Mouse (Mus musculus): ENCODE measurements around the gene Gpd2. TPM values are rescaled to one million over a fixed set of nuclear protein-coding genes. Genes with fewer than 3 reads are reported as not detected.

The Gpd2 gene
- 23.0 and 29.9 TPM in 2 replicates for polyA plus RNA-seq (2014; fragmentation: Nextera tagmentation; extraction: Ambion mirVana)

DNA sequence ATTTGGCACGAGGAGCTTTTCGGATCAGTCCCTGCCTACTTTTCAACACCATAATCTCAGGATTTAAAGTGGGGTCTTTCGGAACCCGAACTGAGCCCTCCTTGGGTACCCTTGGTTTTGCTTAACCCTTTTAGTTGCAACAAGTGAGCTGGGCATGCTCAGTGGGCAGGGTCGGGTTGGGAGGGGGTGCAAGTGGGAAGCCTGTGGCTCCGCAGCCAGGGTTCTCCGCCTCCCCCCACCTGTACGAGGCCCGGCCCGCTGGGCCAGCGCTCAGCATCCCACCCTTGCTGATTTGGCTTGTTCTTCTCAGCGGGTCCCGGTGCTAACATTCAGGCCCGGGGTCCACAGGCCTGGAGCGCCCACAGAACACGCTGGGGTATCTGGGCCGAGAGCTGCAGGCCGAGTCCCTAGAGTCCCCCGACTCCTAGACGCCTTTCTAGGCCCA, at the start of gene Gpd2:
Gene Gpd2 (plus strand): TSS at position 161 of the 445 bp plus-strand sequence.
- Histone ChIP-seq H3K4me1 (replicated peaks; ENCODE audit: control insufficient read depth, insufficient read depth, low read length) (peaks cover 7% of the 10 kb centered on the region; the same call in 1 of the 2 replicates), H3K9me3 (ENCODE audit: control insufficient read depth, low read length) (no peaks in the 10 kb centered on the region), H3K27ac (peak within 1 kb of the TSS; percentile 52; the same call in 1 of the 2 replicates), H3K4me3 (replicated peaks; ENCODE audit: low read length) (peak within 1 kb of the TSS; percentile 80), H3K4me2 (replicated peaks) (peak within 1 kb of the TSS; percentile 97), H3K9ac (peak within 1 kb of the TSS; percentile 85), H3K27me3 (ENCODE audit: control insufficient read depth, insufficient read depth, low read length) (peaks cover 16% of the 10 kb centered on the region), H3K36me3 (replicated peaks; ENCODE audit: control insufficient read depth, insufficient read depth) (no peaks in the 10 kb centered on the region)
- peak; percentile 77 for ATAC-seq (ENCODE audit: low FRiP score)
- 5% methylated on average over 19 of the region's 20 CpGs for WGBS
- DNase-seq (ENCODE audit: low spot score): no peak

GRCm38 (mm10) chr2:57188237-57188636, 49.2 kb upstream of the Gpd2 start:
- H3K4me2 ChIP-seq (replicated peaks): no peak overlapping the region
- no peaks in the 10 kb centered on the region for H3K9me3 ChIP-seq (ENCODE audit: control insufficient read depth, low read length)
- ATAC-seq (ENCODE audit: low FRiP score): no peak
- no peaks in the 10 kb centered on the region for H3K4me1 ChIP-seq (replicated peaks; ENCODE audit: control insufficient read depth, insufficient read depth, low read length)
- no peak overlapping the region for H3K4me3 ChIP-seq (replicated peaks; ENCODE audit: low read length)
- 55% methylated on average over 9 of the region's 9 CpGs for WGBS
- no peaks in the 10 kb centered on the region for H3K36me3 ChIP-seq (replicated peaks; ENCODE audit: control insufficient read depth, insufficient read depth)
- H3K9ac ChIP-seq: no peak overlapping the region
- H3K27me3 ChIP-seq (ENCODE audit: control insufficient read depth, insufficient read depth, low read length): no peaks in the 10 kb centered on the region
- H3K27ac ChIP-seq: no peak overlapping the region
- DNase-seq (ENCODE audit: low spot score): no peak

- Histone ChIP-seq H3K4me1 (replicated peaks; ENCODE audit: control insufficient read depth, insufficient read depth, low read length) (no peaks in the 10 kb centered on the region), H3K9ac (no peak overlapping the region), H3K4me3 (replicated peaks; ENCODE audit: low read length) (no peak overlapping the region), H3K9me3 (ENCODE audit: control insufficient read depth, low read length) (no peaks in the 10 kb centered on the region), H3K4me2 (replicated peaks) (no peak overlapping the region), H3K27ac (no peak overlapping the region), H3K27me3 (ENCODE audit: control insufficient read depth, insufficient read depth, low read length) (no peaks in the 10 kb centered on the region), H3K36me3 (replicated peaks; ENCODE audit: control insufficient read depth, insufficient read depth) (no peaks in the 10 kb centered on the region)
- DNase-seq (ENCODE audit: low spot score) (no peak), ATAC-seq (ENCODE audit: low FRiP score) (no peak)
Measured at GRCm38 (mm10) chr2:57190884-57191283, 46.6 kb upstream of the Gpd2 start.

DNA sequence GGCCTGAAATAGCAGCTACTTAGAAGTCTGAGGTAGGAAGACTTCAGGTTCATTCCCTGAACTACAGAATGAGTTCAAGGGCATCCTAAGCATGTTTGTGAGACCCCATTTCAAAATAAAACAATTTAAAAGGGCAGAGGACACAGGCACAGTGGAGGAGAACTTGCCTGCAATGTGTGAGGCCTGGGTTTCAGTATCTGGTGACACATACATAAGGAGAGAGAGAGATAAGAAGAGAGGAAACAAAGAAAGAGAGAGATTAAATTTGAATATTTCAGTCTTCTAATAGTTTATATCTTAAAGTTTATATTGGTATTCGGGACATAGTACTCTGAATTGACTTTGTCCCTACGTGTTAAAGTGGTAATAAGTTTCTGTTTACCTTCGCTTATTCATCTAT, 38.4 kb upstream of the Gpd2 start:
- ATAC-seq (ENCODE audit: low FRiP score) (no peak), DNase-seq (ENCODE audit: low spot score) (no peak)
- Histone ChIP-seq H3K36me3 (replicated peaks; ENCODE audit: control insufficient read depth, insufficient read depth) (no peaks in the 10 kb centered on the region), H3K27me3 (ENCODE audit: control insufficient read depth, insufficient read depth, low read length) (no peaks in the 10 kb centered on the region), H3K4me2 (replicated peaks) (no peak overlapping the region), H3K4me1 (replicated peaks; ENCODE audit: control insufficient read depth, insufficient read depth, low read length) (no peaks in the 10 kb centered on the region), H3K9me3 (ENCODE audit: control insufficient read depth, low read length) (no peaks in the 10 kb centered on the region), H3K4me3 (replicated peaks; ENCODE audit: low read length) (no peak overlapping the region), H3K27ac (no peak overlapping the region), H3K9ac (no peak overlapping the region)
- 92% methylated on average over 3 of the region's 3 CpGs for WGBS

DNA sequence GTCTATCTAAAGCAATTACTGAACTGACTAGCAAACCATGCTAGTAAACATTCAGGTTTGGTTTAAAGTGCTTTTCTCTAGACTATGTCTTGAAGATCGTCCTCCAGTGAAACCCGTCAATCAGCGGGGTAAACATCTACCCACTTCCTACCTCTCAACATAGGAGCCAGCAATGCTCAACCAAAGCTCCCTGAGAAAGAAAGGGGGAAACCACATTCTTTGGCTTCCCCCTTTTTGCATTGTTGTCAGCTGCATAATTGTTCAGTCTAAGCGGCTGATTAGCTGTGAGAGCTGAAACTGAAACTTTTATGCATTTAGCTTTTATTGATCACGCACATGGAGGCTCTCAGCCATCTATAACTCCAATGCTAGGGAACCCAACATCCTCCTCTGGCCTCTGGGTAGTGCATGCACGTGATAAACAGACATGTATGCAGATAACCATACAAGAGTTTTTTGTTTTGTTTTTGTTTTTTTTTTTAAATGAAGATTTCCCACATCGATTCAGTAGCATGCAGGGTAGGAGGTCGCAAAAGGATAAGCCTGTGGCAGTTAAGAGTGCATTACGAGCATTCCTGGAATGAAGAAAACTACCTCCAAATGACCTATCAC, 28.9 kb upstream of the Gpd2 start:
- WGBS: 87% methylated on average over 9 of the region's 9 CpGs
- no peak for ATAC-seq (ENCODE audit: low FRiP score)

DNA sequence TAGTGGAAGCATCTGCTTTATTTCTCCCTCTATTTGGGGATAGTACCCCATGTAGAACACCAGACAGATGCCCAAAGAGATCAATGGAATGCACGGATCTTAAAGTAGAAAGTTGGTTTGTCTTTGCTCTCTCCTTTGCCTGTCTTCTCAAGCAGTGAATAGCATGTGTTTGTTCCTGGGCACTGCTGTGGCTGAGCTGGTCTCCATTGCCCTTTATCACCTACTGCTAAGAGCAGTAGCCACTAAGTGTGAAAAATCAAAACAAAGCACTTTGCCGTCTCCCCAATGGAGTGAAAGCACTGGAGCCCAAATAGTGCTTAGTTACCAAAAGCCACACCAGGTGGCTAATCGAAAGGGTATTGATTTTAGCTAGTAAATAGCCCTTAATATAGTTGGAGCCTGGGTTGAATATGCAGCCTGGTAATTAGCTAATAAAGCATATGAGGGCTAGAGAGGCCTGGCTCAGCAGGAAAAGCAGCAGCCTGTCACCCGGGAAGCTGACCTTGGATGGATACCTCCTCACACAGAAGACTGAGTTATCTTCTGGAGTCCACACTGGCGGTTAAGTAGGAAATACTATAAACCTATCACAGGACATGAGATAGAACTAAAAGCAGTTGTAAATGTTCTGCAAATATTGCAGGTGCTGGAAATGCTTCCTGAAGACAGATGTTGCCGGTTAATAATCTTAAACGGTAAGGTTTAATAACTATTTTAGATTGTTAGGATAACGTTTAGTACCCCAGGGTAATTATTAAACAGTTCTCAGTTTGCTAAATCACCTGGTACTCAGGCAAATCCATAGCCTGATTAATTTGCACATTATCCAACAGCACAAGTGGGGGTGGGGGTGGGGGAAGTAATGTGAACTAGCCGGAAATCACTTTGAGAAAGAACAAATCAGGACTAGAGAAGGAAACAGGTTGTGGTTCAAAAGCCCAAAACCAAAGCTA, 26.1 kb upstream of the Gpd2 start:
- no peaks in the 10 kb centered on the region for H3K36me3 ChIP-seq (replicated peaks; ENCODE audit: control insufficient read depth, insufficient read depth)
- H3K27me3 ChIP-seq (ENCODE audit: control insufficient read depth, insufficient read depth, low read length): no peaks in the 10 kb centered on the region
- H3K9me3 ChIP-seq (ENCODE audit: control insufficient read depth, low read length): no peaks in the 10 kb centered on the region
- no peak overlapping the region for H3K4me2 ChIP-seq (replicated peaks)
- ATAC-seq (ENCODE audit: low FRiP score) (no peak), DNase-seq (ENCODE audit: low spot score) (no peak)
- H3K4me3 ChIP-seq (replicated peaks; ENCODE audit: low read length): no peak overlapping the region
- H3K4me1 ChIP-seq (replicated peaks; ENCODE audit: control insufficient read depth, insufficient read depth, low read length): no peaks in the 10 kb centered on the region
- no peak overlapping the region for H3K9ac ChIP-seq
- 64% methylated on average over 9 of the region's 9 CpGs for WGBS
- no peak overlapping the region for H3K27ac ChIP-seq

More for the DNA sequence above, 28.9 kb upstream of the Gpd2 start:
- Histone ChIP-seq H3K4me3 (replicated peaks; ENCODE audit: low read length) (no peak overlapping the region), H3K9ac (no peak overlapping the region), H3K9me3 (ENCODE audit: control insufficient read depth, low read length) (no peaks in the 10 kb centered on the region), H3K27me3 (ENCODE audit: control insufficient read depth, insufficient read depth, low read length) (no peaks in the 10 kb centered on the region), H3K27ac (no peak overlapping the region), H3K36me3 (replicated peaks; ENCODE audit: control insufficient read depth, insufficient read depth) (no peaks in the 10 kb centered on the region), H3K4me2 (replicated peaks) (no peak overlapping the region), H3K4me1 (replicated peaks; ENCODE audit: control insufficient read depth, insufficient read depth, low read length) (no peaks in the 10 kb centered on the region)
- DNase-seq (ENCODE audit: low spot score): no peak

DNA sequence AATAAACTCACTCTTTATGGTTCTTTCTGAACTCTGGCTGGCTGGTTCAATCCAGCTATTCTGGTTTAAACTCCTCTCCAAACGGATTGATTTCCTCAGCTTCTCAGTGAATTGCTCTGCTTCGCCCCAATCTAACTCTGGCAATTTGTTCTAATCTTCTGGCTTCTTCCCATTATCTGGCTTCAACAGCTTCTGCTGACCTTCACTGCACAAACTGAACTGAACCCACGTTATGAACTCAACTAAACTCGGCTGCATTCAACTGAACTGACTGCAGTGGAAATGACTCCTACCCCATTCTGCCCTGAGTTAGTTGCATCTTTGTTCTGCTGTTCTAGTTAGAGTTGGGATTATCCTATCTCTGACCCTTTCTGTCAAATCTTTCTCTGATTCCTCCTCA, 24.1 kb upstream of the Gpd2 start:
- WGBS: 91% methylated on average over 4 of the region's 4 CpGs
- Histone ChIP-seq H3K4me3 (replicated peaks; ENCODE audit: low read length) (no peak overlapping the region), H3K27ac (no peak overlapping the region), H3K27me3 (ENCODE audit: control insufficient read depth, insufficient read depth, low read length) (no peaks in the 10 kb centered on the region), H3K4me1 (replicated peaks; ENCODE audit: control insufficient read depth, insufficient read depth, low read length) (no peaks in the 10 kb centered on the region), H3K36me3 (replicated peaks; ENCODE audit: control insufficient read depth, insufficient read depth) (no peaks in the 10 kb centered on the region), H3K9me3 (ENCODE audit: control insufficient read depth, low read length) (no peaks in the 10 kb centered on the region), H3K4me2 (replicated peaks) (no peak overlapping the region), H3K9ac (no peak overlapping the region)
- no peak for ATAC-seq (ENCODE audit: low FRiP score)
- DNase-seq (ENCODE audit: low spot score): no peak

DNA sequence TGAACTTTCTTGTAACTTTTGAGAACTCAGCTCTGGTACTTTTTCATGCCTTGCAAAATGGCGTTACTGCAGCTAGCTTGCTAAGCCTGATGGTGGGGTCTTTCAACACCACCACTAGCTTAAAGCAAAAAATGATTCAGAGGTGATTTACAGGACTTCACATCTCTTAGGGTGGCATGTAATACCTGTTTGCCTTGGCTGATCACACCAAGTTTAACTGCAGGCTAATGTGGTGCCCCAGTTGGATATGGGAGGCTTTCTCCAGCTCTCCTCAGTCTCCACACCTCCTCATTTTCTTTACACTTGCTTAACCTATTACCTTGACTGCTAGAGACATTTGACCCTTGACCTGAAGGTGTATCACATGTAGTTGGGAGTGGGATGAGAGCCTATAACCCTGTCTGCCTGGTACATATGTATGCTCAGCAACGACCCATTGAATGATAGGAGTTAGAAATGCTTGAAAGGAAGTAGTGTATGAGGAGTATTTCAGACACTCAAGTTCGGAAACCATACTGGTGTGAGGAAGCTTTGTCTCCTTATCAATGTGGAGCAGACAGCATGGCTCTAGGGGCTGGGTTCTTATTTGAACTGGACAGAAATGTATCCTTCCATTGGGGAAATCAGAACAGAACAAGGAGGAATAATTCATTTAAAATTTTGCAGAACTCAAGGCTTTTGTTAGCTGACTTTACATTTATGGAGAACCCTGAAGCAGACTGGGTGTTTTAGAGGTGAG, 14.0 kb upstream of the Gpd2 start:
- H3K9me3 ChIP-seq (ENCODE audit: control insufficient read depth, low read length): no peaks in the 10 kb centered on the region
- H3K4me2 ChIP-seq (replicated peaks): no peak overlapping the region

GRCm38 (mm10) chr2:57225236-57225635, 12.2 kb upstream of the Gpd2 start:
- DNase-seq (ENCODE audit: low spot score) (peak; percentile 39), ATAC-seq (ENCODE audit: low FRiP score) (no peak)
- H3K9me3 ChIP-seq (ENCODE audit: control insufficient read depth, low read length): no peaks in the 10 kb centered on the region
- H3K4me1 ChIP-seq (replicated peaks; ENCODE audit: control insufficient read depth, insufficient read depth, low read length): no peaks in the 10 kb centered on the region
- no peak overlapping the region for H3K27ac ChIP-seq
- H3K4me3 ChIP-seq (replicated peaks; ENCODE audit: low read length): no peak overlapping the region
- 65% methylated on average over 2 of the region's 2 CpGs for WGBS
- H3K9ac ChIP-seq: no peak overlapping the region
- H3K36me3 ChIP-seq (replicated peaks; ENCODE audit: control insufficient read depth, insufficient read depth): no peaks in the 10 kb centered on the region
- peaks cover 6% of the 10 kb centered on the region; the same call in 1 of the 2 replicates for H3K27me3 ChIP-seq (ENCODE audit: control insufficient read depth, insufficient read depth, low read length)
- H3K4me2 ChIP-seq (replicated peaks): no peak overlapping the region

More for the DNA sequence above, 14.0 kb upstream of the Gpd2 start:
- no peak overlapping the region for H3K27ac ChIP-seq
- no peak for DNase-seq (ENCODE audit: low spot score)
- no peak overlapping the region for H3K9ac ChIP-seq
- H3K27me3 ChIP-seq (ENCODE audit: control insufficient read depth, insufficient read depth, low read length): peaks cover 6% of the 10 kb centered on the region; the same call in 1 of the 2 replicates
- no peaks in the 10 kb centered on the region for H3K36me3 ChIP-seq (replicated peaks; ENCODE audit: control insufficient read depth, insufficient read depth)
- H3K4me3 ChIP-seq (replicated peaks; ENCODE audit: low read length): no peak overlapping the region
- no peak for ATAC-seq (ENCODE audit: low FRiP score)
- no peaks in the 10 kb centered on the region for H3K4me1 ChIP-seq (replicated peaks; ENCODE audit: control insufficient read depth, insufficient read depth, low read length)
- WGBS: 84% methylated on average over 3 of the region's 3 CpGs

Data from hindbrain, embryonic 14.5 days (tissue).